ENCODE assay signal across 8 mouse cellular contexts in genomic region chr7:29211013-29211412, GRCm38 (mm10). TPM values are rescaled to one million over a fixed set of nuclear protein-coding genes. Genes with fewer than 3 reads are reported as not detected.
DNase-seq lines count a peak whose midpoint lies in the region; ATAC-seq and TF ChIP-seq lines count a peak whose summit lies in the region.
"Not testable (repeated sequence)": the region's sequence is repeated elsewhere in the genome, so short reads cannot be mapped to it uniquely, and the experiment has no call there.

No protein-coding gene starts in this region.

- not testable (repeated sequence) for H3K36me3 ChIP-seq in heart, embryonic 12.5 days; intestine, embryonic 16.5 days (ENCODE audit: control insufficient read depth, insufficient read depth, low read length)

- TF ChIP-seq CTCF in embryonic fibroblast, embryonic 13.5 days (IDR thresholded peaks at IDR 0.05; ENCODE audit: borderline replicate concordance, insufficient read depth, low read length) = not testable (repeated sequence)

- peak overlapping the region; percentile 3 for H3K27ac ChIP-seq in embryonic fibroblast, embryonic 13.5 days (ENCODE audit: insufficient read depth, low read length)
- H3K27ac ChIP-seq in heart, embryonic 12.5 days (ENCODE audit: poor library complexity, severe bottlenecking) = peak overlapping the region; percentile 52
- H3K27ac ChIP-seq in intestine, embryonic 16.5 days (ENCODE audit: low read length) = peak overlapping the region; percentile 80

- H3K9me3 ChIP-seq in heart, embryonic 12.5 days (replicated peaks) = peaks cover 15% of the 10 kb centered on the region
- H3K9me3 ChIP-seq in intestine, embryonic 16.5 days (ENCODE audit: control insufficient read depth, low read length) = not testable (repeated sequence)

- H3K4me2 ChIP-seq in heart, embryonic 12.5 days = peak overlapping the region; percentile 66
- peak overlapping the region; percentile 66 for H3K4me2 ChIP-seq in intestine, embryonic 16.5 days (ENCODE audit: low read depth, low read length)

- not testable (repeated sequence) for H3K4me3 ChIP-seq in embryonic fibroblast, embryonic 13.5 days (ENCODE audit: insufficient read depth, low read length)
- H3K4me3 ChIP-seq in heart, embryonic 12.5 days = peak overlapping the region; percentile 51
- peak overlapping the region; percentile 51 for H3K4me3 ChIP-seq in intestine, embryonic 16.5 days (ENCODE audit: low read length)

- peak; percentile 71 for DNase-seq in liver
- peak; percentile 17 for DNase-seq in retina, postnatal 7 days (ENCODE audit: low read depth, low spot score)
- peak; percentile 39 for DNase-seq in urinary bladder, postnatal 25 days (ENCODE audit: low spot score)

- not testable (repeated sequence) for H3K4me1 ChIP-seq in embryonic fibroblast, embryonic 13.5 days (ENCODE audit: control insufficient read depth, insufficient read depth, low read length)
- peaks cover 13% of the 10 kb centered on the region; the same call in 1 of the 2 replicates for H3K4me1 ChIP-seq in heart, embryonic 12.5 days (replicated peaks)
- peaks cover 11% of the 10 kb centered on the region for H3K4me1 ChIP-seq in intestine, embryonic 16.5 days (ENCODE audit: control insufficient read depth, insufficient read depth, low read length)

- not testable (repeated sequence) for H3K9ac ChIP-seq in heart, embryonic 12.5 days; intestine, embryonic 16.5 days (ENCODE audit: low read depth, low read length)

- peak; percentile 41 for ATAC-seq in activated CD4-positive, CD25-positive, alpha-beta regulatory T cell, adult 4 months
- peak; percentile 67 for ATAC-seq in heart, embryonic 12.5 days (ENCODE audit: insufficient number of reproducible peaks, low FRiP score)
- peak; percentile 60 for ATAC-seq in intestine, embryonic 16.5 days
- ATAC-seq in megakaryocyte-erythroid progenitor cell, adult 5-6 weeks (replicated peaks; ENCODE audit: low FRiP score, low TSS enrichment, poor library complexity, severe bottlenecking) = peak; percentile 67

- TF ChIP-seq POLR2A in embryonic fibroblast, embryonic 13.5 days (IDR thresholded peaks at IDR 0.05; ENCODE audit: low read depth, low read length) = not testable (repeated sequence)

- WGBS in heart, embryonic 12.5 days = 23% methylated on average over 13 of the region's 15 CpGs
- WGBS in intestine, embryonic 16.5 days = 23% methylated on average over 15 of the region's 15 CpGs

- H3K27me3 ChIP-seq in heart, embryonic 12.5 days (replicated peaks) = peaks cover 18% of the 10 kb centered on the region
- H3K27me3 ChIP-seq in intestine, embryonic 16.5 days (replicated peaks; ENCODE audit: control insufficient read depth, insufficient read depth, low read length) = not testable (repeated sequence)

RNA-seq across cellular contexts. Expression of gene Catsperg1, which starts 2.8 kb away (rescaled TPM):
- under 1 TPM in 1 of 2 experiments, not detected in 1; 0.15 TPM for polyA plus RNA-seq in activated CD4-positive, CD25-positive, alpha-beta regulatory T cell, adult 4 months (2017; shearing (Covaris generic))
- polyA plus RNA-seq in embryonic fibroblast, embryonic 13.5 days (2011; ENCODE audit: insufficient read length, low read depth, missing spikeins) = 0.40 and 0.47 TPM in 2 replicates
- polyA plus RNA-seq in heart, embryonic 12.5 days (2016; fragmentation: Nextera tagmentation; extraction: Ambion mirVana) = 0.38 and 0.44 TPM in 2 replicates
- 0.42 and 0.92 TPM in 2 replicates for polyA plus RNA-seq in intestine, embryonic 16.5 days (2015; fragmentation: Nextera tagmentation; extraction: Ambion mirVana)
- 0.66 and 0.99 TPM in 2 replicates for total RNA-seq in megakaryocyte-erythroid progenitor cell, adult 5-6 weeks (2014; fragmentation: Nextera tagmentation)
- 0.27 TPM in 1 of 2 replicates, not detected in the other for total RNA-seq in megakaryocyte-erythroid progenitor cell, adult 5-6 weeks (2017)

RNA-seq across cellular contexts. Expression of gene Kcnk6, which starts 21.3 kb away (rescaled TPM):
- 1 to 10 TPM; 1.6 to 1.9 TPM for polyA plus RNA-seq in activated CD4-positive, CD25-positive, alpha-beta regulatory T cell, adult 4 months (2017; shearing (Covaris generic))
- 1.4 and 2.7 TPM in 2 replicates for polyA plus RNA-seq in embryonic fibroblast, embryonic 13.5 days (2011; ENCODE audit: insufficient read length, low read depth, missing spikeins)
- 3.4 and 4.3 TPM in 2 replicates for polyA plus RNA-seq in heart, embryonic 12.5 days (2016; fragmentation: Nextera tagmentation; extraction: Ambion mirVana)
- 2.5 TPM in 2 replicates for polyA plus RNA-seq in intestine, embryonic 16.5 days (2015; fragmentation: Nextera tagmentation; extraction: Ambion mirVana)
- total RNA-seq in megakaryocyte-erythroid progenitor cell, adult 5-6 weeks (2014; fragmentation: Nextera tagmentation) = 0.45 TPM in 1 of 2 replicates, not detected in the other
- total RNA-seq in megakaryocyte-erythroid progenitor cell, adult 5-6 weeks (2017) = 0.04 TPM in 1 of 2 replicates, not detected in the other

RNA-seq across cellular contexts. Expression of gene Yif1b, which starts 27.1 kb away (rescaled TPM):
- 10 to 100 TPM; 57.6 to 73.2 TPM for polyA plus RNA-seq in activated CD4-positive, CD25-positive, alpha-beta regulatory T cell, adult 4 months (2017; shearing (Covaris generic))
- 67.7 and 68.0 TPM in 2 replicates for polyA plus RNA-seq in embryonic fibroblast, embryonic 13.5 days (2011; ENCODE audit: insufficient read length, low read depth, missing spikeins)
- 99.4 and 104 TPM in 2 replicates for polyA plus RNA-seq in heart, embryonic 12.5 days (2016; fragmentation: Nextera tagmentation; extraction: Ambion mirVana)
- 83.1 and 83.7 TPM in 2 replicates for polyA plus RNA-seq in intestine, embryonic 16.5 days (2015; fragmentation: Nextera tagmentation; extraction: Ambion mirVana)
- total RNA-seq in megakaryocyte-erythroid progenitor cell, adult 5-6 weeks (2014; fragmentation: Nextera tagmentation) = 32.2 and 50.7 TPM in 2 replicates
- total RNA-seq in megakaryocyte-erythroid progenitor cell, adult 5-6 weeks (2017) = 11.4 and 23.5 TPM in 2 replicates

RNA-seq across cellular contexts. Expression of gene Psmd8, which starts 30.5 kb away (rescaled TPM):
- polyA plus RNA-seq in activated CD4-positive, CD25-positive, alpha-beta regulatory T cell, adult 4 months (2017; shearing (Covaris generic)) = 100 to 1,000 TPM; 214 to 229 TPM
- 374 and 478 TPM in 2 replicates for polyA plus RNA-seq in embryonic fibroblast, embryonic 13.5 days (2011; ENCODE audit: insufficient read length, low read depth, missing spikeins)
- polyA plus RNA-seq in heart, embryonic 12.5 days (2016; fragmentation: Nextera tagmentation; extraction: Ambion mirVana) = 221 and 225 TPM in 2 replicates
- polyA plus RNA-seq in intestine, embryonic 16.5 days (2015; fragmentation: Nextera tagmentation; extraction: Ambion mirVana) = 228 and 241 TPM in 2 replicates
- 159 and 187 TPM in 2 replicates for total RNA-seq in megakaryocyte-erythroid progenitor cell, adult 5-6 weeks (2014; fragmentation: Nextera tagmentation)
- total RNA-seq in megakaryocyte-erythroid progenitor cell, adult 5-6 weeks (2017) = 154 and 158 TPM in 2 replicates

RNA-seq across cellular contexts. Expression of gene 2200002D01Rik, which starts 37.3 kb away (rescaled TPM):
- polyA plus RNA-seq in activated CD4-positive, CD25-positive, alpha-beta regulatory T cell, adult 4 months (2017; shearing (Covaris generic)) = 1 to 10 TPM; 2.7 to 3.6 TPM
- 10.6 and 40.6 TPM in 2 replicates for polyA plus RNA-seq in embryonic fibroblast, embryonic 13.5 days (2011; ENCODE audit: insufficient read length, low read depth, missing spikeins)
- polyA plus RNA-seq in heart, embryonic 12.5 days (2016; fragmentation: Nextera tagmentation; extraction: Ambion mirVana) = 9.2 and 11.7 TPM in 2 replicates
- 261 and 264 TPM in 2 replicates for polyA plus RNA-seq in intestine, embryonic 16.5 days (2015; fragmentation: Nextera tagmentation; extraction: Ambion mirVana)
- total RNA-seq in megakaryocyte-erythroid progenitor cell, adult 5-6 weeks (2014; fragmentation: Nextera tagmentation) = 0.74 and 0.98 TPM in 2 replicates
- total RNA-seq in megakaryocyte-erythroid progenitor cell, adult 5-6 weeks (2017) = 5.6 TPM in 1 of 2 replicates, not detected in the other

Comparison
In these comparisons a context has a peak if more than half of its experiments do, and no peak if none do; other contexts are left out.
1. H3K27ac ChIP-seq: peak in every context shown above with its lines; median percentile 80 in intestine, embryonic 16.5 days; 52 in heart, embryonic 12.5 days; 3 in embryonic fibroblast, embryonic 13.5 days.
2. DNase-seq: peak in every context shown above with its lines; median percentile 71 in liver; 39 in urinary bladder, postnatal 25 days; 17 in retina, postnatal 7 days.